Comparison of ENCODE assay signal across 28 mouse cellular contexts in genomic region chr5:139115507-139115906, GRCm38 (mm10). TPM values are rescaled to one million over a fixed set of nuclear protein-coding genes. Genes with fewer than 3 reads are reported as not detected.
A peak's percentile ranks its signal among the peaks of the same experiment; 100 is the strongest.
DNase-seq lines count a peak whose midpoint lies in the region; ATAC-seq and TF ChIP-seq lines count a peak whose summit lies in the region.
"Had no signal": no experiment of that assay in that cellular context is flagged by ENCODE, and none has a peak within 500 bp of the region (broad histone marks: within the 10 kb centered on the region; RNA-seq: fewer than 3 reads in every experiment).

No protein-coding gene starts in this region.

- TF ChIP-seq CTCF in C2C12 (IDR thresholded peaks at IDR 0.05; ENCODE audit: control insufficient read depth, insufficient read depth, insufficient read length), result no peak
- TF ChIP-seq CTCF in intestine, postnatal 0 days (IDR thresholded peaks at IDR 0.05; ENCODE audit: low read depth), result no peak

- no peaks in the 10 kb centered on the region for H3K27me3 ChIP-seq in C2C12 (ENCODE audit: control insufficient read depth, insufficient read depth, insufficient read length)
- no peaks in the 10 kb centered on the region for H3K27me3 ChIP-seq in intestine, embryonic 15.5 days (replicated peaks)
- no peaks in the 10 kb centered on the region for H3K27me3 ChIP-seq in intestine, postnatal 0 days (replicated peaks; ENCODE audit: control insufficient read depth, insufficient read depth, low read length)
- no peaks in the 10 kb centered on the region; the same call in 1 of the 2 replicates for H3K27me3 ChIP-seq in heart, embryonic 10.5 days (ENCODE audit: insufficient read depth, poor library complexity, severe bottlenecking)
- H3K27me3 ChIP-seq: CH12.LX; embryonic facial prominence, embryonic 13.5 days; embryonic facial prominence, embryonic 15.5 days; forebrain, embryonic 12.5 days; Patski had no signal

- H3ac ChIP-seq in C2C12 (ENCODE audit: control insufficient read depth, insufficient read length, low read depth), result no peak overlapping the region

- H3K9ac ChIP-seq in intestine, embryonic 15.5 days, result no peak overlapping the region
- no peak overlapping the region for H3K9ac ChIP-seq in intestine, postnatal 0 days (ENCODE audit: low read depth, low read length)
- H3K9ac ChIP-seq: embryonic facial prominence, embryonic 13.5 days; embryonic facial prominence, embryonic 15.5 days; forebrain, embryonic 12.5 days had no signal

- no peak for DNase-seq in heart, embryonic 10.5 days (ENCODE audit: low spot score)
- DNase-seq in left cerebral cortex, postnatal 25 days (ENCODE audit: low spot score in 2 of 2), result no peak
- DNase-seq: adrenal gland, adult 8-10 months; adrenal gland, postnatal 14 days; adrenal gland, postnatal 36 days; cerebellum, adult 11 months; cerebellum, adult 18-20 months; cerebellum, adult 8-10 months; cerebellum, adult 9-11 months; cerebellum, postnatal 14 days; cerebellum, postnatal 36 days; embryo, embryonic 11 days had no signal

- no peaks in the 10 kb centered on the region for H3K36me3 ChIP-seq in C2C12 (ENCODE audit: control insufficient read depth, insufficient read depth)
- H3K36me3 ChIP-seq in intestine, embryonic 15.5 days, result no peaks in the 10 kb centered on the region
- no peaks in the 10 kb centered on the region for H3K36me3 ChIP-seq in intestine, postnatal 0 days (ENCODE audit: control insufficient read depth, insufficient read depth)
- H3K36me3 ChIP-seq in heart, embryonic 10.5 days, result no peaks in the 10 kb centered on the region
- H3K36me3 ChIP-seq: embryonic facial prominence, embryonic 13.5 days; embryonic facial prominence, embryonic 15.5 days; forebrain, embryonic 10.5 days; forebrain, embryonic 12.5 days; G1E had no signal

- intact Hi-C loops in left cerebral cortex, postnatal 25 days (cut with DNase I), result no loop called here

- H3K4me1 ChIP-seq in intestine, embryonic 15.5 days (replicated peaks), result 0 out of 2 replicates have a peak, but pooled peaks cover 7% of the 10 kb centered on the region
- no peaks in the 10 kb centered on the region for H3K4me1 ChIP-seq in intestine, postnatal 0 days (replicated peaks; ENCODE audit: control insufficient read depth, insufficient read depth, low read length)
- peaks cover 12% of the 10 kb centered on the region for H3K4me1 ChIP-seq in heart, embryonic 10.5 days
- H3K4me1 ChIP-seq: embryonic facial prominence, embryonic 13.5 days had no signal

- no peak overlapping the region for H3K4me2 ChIP-seq in intestine, embryonic 15.5 days (replicated peaks)
- no peak overlapping the region for H3K4me2 ChIP-seq in intestine, postnatal 0 days (replicated peaks; ENCODE audit: low read depth)
- H3K4me2 ChIP-seq: embryonic facial prominence, embryonic 13.5 days; embryonic facial prominence, embryonic 15.5 days; forebrain, embryonic 12.5 days had no signal

- 82% methylated on average over 7 of the region's 7 CpGs for WGBS in intestine, embryonic 15.5 days
- WGBS in intestine, postnatal 0 days, result 62% methylated on average over 7 of the region's 7 CpGs
- WGBS in heart, embryonic 10.5 days, result 87% methylated on average over 7 of the region's 7 CpGs

- H3K79me3 ChIP-seq in C2C12 (ENCODE audit: low read depth), result no peaks in the 10 kb centered on the region

- no peaks in the 10 kb centered on the region for H3K9me3 ChIP-seq in intestine, embryonic 15.5 days
- no peaks in the 10 kb centered on the region for H3K9me3 ChIP-seq in intestine, postnatal 0 days (ENCODE audit: control insufficient read depth)
- H3K9me3 ChIP-seq in heart, embryonic 10.5 days, result no peaks in the 10 kb centered on the region
- H3K9me3 ChIP-seq: embryonic facial prominence, embryonic 13.5 days; embryonic facial prominence, embryonic 15.5 days; forebrain, embryonic 10.5 days; forebrain, embryonic 12.5 days; G1E had no signal

- no peak overlapping the region for H3K27ac ChIP-seq in intestine, embryonic 15.5 days
- H3K27ac ChIP-seq in intestine, postnatal 0 days (ENCODE audit: low read depth, low read length), result no peak overlapping the region
- H3K27ac ChIP-seq in heart, embryonic 10.5 days, result no peak overlapping the region
- H3K27ac ChIP-seq: embryonic facial prominence, embryonic 13.5 days; embryonic facial prominence, embryonic 15.5 days; forebrain, embryonic 10.5 days; forebrain, embryonic 12.5 days had no signal

- no peaks in the 10 kb centered on the region for H3K79me2 ChIP-seq in C2C12 (ENCODE audit: control insufficient read depth, insufficient read depth)

- 0 out of 2 replicates have a peak, but pooled peaks have one; percentile 11 for ATAC-seq in intestine, embryonic 15.5 days
- 0 out of 2 replicates have a peak, but pooled peaks have one; percentile 38 for ATAC-seq in intestine, postnatal 0 days
- ATAC-seq: activated CD4-positive, CD25-positive, alpha-beta regulatory T cell, adult 4 months; CD4-positive, CD25-positive, alpha-beta regulatory T cell, adult 4 months; forebrain, embryonic 14.5 days; forebrain, embryonic 16.5 days; Patski had no signal

- H3K4me3 ChIP-seq in C2C12 (ENCODE audit: insufficient read depth, poor library complexity, severe bottlenecking), result no peak overlapping the region
- H3K4me3 ChIP-seq in intestine, embryonic 15.5 days (replicated peaks), result no peak overlapping the region
- no peak overlapping the region for H3K4me3 ChIP-seq in intestine, postnatal 0 days (ENCODE audit: low read depth, low read length)
- H3K4me3 ChIP-seq in heart, embryonic 10.5 days, result no peak overlapping the region
- H3K4me3 ChIP-seq: embryonic facial prominence, embryonic 13.5 days; embryonic facial prominence, embryonic 15.5 days; erythroblast, embryonic 14.5 days; forebrain, embryonic 10.5 days; forebrain, embryonic 12.5 days had no signal

TF ChIP-seq in C2C12, 6 proteins besides CTCF, POLR2A, EP300 and RAD21:
- TF ChIP-seq USF1 (IDR thresholded peaks at IDR 0.05; ENCODE audit: low read depth) (no peak), MAX (IDR thresholded peaks at IDR 0.05) (no peak), MYOD1 (IDR thresholded peaks at IDR 0.05; ENCODE audit: control insufficient read depth, insufficient read length, low read depth) (no peak), CEBPB (IDR thresholded peaks at IDR 0.05; ENCODE audit: low read depth) (peak; percentile 59)
TF ChIP-seq in C2C12: peak in this region for 1.

RNA-seq across cellular contexts. Expression of gene Prkar1b, which starts 34.3 kb away (rescaled TPM):
- polyA plus RNA-seq in C2C12 (2012; fragmentation: generic; extraction: Trizol), result 1.7 TPM
- polyA plus RNA-seq in intestine, embryonic 15.5 days (2015; fragmentation: Nextera tagmentation; extraction: Ambion mirVana), result 25.3 and 26.1 TPM in 2 replicates
- polyA plus RNA-seq in intestine, postnatal 0 days (2015; fragmentation: Nextera tagmentation; extraction: Ambion mirVana), result 10.0 and 10.9 TPM in 2 replicates
- 7.4 and 8.3 TPM in 2 replicates for polyA plus RNA-seq in heart, embryonic 10.5 days (2016; fragmentation: Nextera tagmentation; extraction: Ambion mirVana)
- 100 to 1,000 TPM; 755 to 765 TPM for total RNA-seq in left cerebral cortex, postnatal 25 days (2021)
- total RNA-seq: CH12.LX; common myeloid progenitor, adult 5-6 weeks had no signal
- polyA plus RNA-seq: G1E had no signal

RNA-seq across cellular contexts. Expression of gene Dnaaf5, which starts 34.5 kb away (rescaled TPM):
- 32.6 TPM for polyA plus RNA-seq in C2C12 (2012; fragmentation: generic; extraction: Trizol)
- polyA plus RNA-seq in intestine, embryonic 15.5 days (2015; fragmentation: Nextera tagmentation; extraction: Ambion mirVana), result 7.0 and 7.5 TPM in 2 replicates
- 2.5 and 2.9 TPM in 2 replicates for polyA plus RNA-seq in intestine, postnatal 0 days (2015; fragmentation: Nextera tagmentation; extraction: Ambion mirVana)
- polyA plus RNA-seq in heart, embryonic 10.5 days (2016; fragmentation: Nextera tagmentation; extraction: Ambion mirVana), result 9.5 and 12.5 TPM in 2 replicates
- 1 to 10 TPM; 7.9 to 8.2 TPM for total RNA-seq in left cerebral cortex, postnatal 25 days (2021)
